Mouse (Mus musculus): ENCODE measurements around the gene Rcan1.

GRCm38 (mm10) chr16:92468459-92468858 lies 2.2 kb downstream of the Rcan1 start:
- TF ChIP-seq CTCF (conservative IDR thresholded peaks at IDR 0.05; ENCODE audit: insufficient read depth, insufficient read length, low read depth, low read length), result no peak
- TF ChIP-seq POLR2A (IDR thresholded peaks at IDR 0.05; ENCODE audit: low read depth, low read length), result no peak
